Mouse (Mus musculus): ENCODE results near the gene Gc.

DNA sequence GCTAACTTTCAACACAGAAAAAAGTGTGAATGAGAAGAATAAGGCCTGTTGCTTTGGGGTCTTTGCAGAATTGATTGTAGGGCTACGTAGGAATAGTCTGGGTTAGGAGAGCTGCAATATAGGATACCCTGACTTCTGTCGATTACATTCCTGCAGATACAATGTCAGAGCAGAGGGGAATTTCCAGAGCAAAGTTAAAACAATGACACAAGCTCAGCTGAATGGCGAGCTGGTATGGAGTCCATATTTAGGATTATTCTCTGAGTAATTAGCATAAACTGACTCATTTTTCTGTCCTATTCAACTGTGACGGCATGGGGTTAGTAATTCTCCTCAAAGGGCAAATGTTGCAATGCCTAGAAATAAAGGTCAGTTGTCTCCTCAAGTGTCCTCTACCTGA lies 12.8 kb upstream of the Gc start:
- TF ChIP-seq KAT2A (IDR thresholded peaks at IDR 0.05; ENCODE audit: insufficient replicate concordance, low read length), result no peak
- no peak for TF ChIP-seq CTCF (conservative IDR thresholded peaks at IDR 0.05 in 1 of 2, IDR thresholded peaks at IDR 0.05 in 1 of 2; ENCODE audit: low read depth in 2 of 2, low read length in 2 of 2)
- no peak for TF ChIP-seq MEF2A (IDR thresholded peaks at IDR 0.05; ENCODE audit: borderline replicate concordance, low read depth, low read length)
- no peak for TF ChIP-seq POLR2A (IDR thresholded peaks at IDR 0.05; ENCODE audit: low read depth, low read length)
- TF ChIP-seq CHD1 (IDR thresholded peaks at IDR 0.05; ENCODE audit: low read depth, low read length), result no peak
- no peak for TF ChIP-seq MAZ (IDR thresholded peaks at IDR 0.05; ENCODE audit: low read depth, low read length)
- TF ChIP-seq BHLHE40 (IDR thresholded peaks at IDR 0.05; ENCODE audit: low read depth, low read length), result no peak
